Mouse (Mus musculus): ENCODE measurements around the gene Cfap157. TPM values are rescaled to one million over a fixed set of nuclear protein-coding genes. Genes with fewer than 3 reads are reported as not detected.

Gene Cfap157
- 0.20 and 0.28 TPM in 2 replicates for polyA plus RNA-seq (2012; rRNA removed)

DNA sequence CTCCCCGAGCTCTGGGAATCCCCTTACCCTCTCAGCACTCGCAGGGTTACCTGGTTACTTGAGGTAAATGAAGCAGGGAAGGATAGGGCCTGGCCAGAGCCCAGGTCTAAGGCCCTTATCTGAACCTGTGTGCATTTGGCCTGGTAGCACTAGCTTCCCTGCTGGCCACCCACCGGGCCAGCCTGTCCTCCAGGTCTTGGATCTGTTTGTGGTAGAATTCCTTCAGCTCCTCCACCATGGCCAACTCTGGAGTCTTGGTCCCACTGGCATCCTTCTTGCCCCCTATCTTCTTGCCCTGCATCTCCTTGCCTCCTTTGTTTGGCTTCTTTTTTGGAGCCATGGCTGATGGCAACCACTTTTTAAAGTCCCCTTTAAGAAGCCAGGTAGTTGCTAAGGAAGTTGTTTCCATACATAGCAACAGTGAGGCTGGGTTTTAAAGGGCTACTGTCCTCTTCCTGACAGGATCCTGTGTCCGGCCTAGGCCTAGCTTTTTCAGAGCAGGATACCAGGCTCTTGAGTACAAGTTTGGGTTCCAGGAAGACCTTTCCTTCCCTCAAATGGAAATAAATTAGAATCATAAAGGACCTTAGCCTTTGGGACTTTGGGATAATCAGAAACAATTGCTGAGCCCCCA, at the start of gene Cfap157:
TSS of gene Cfap157 (minus strand) at position 381 of the 634 bp plus-strand sequence.

DNA sequence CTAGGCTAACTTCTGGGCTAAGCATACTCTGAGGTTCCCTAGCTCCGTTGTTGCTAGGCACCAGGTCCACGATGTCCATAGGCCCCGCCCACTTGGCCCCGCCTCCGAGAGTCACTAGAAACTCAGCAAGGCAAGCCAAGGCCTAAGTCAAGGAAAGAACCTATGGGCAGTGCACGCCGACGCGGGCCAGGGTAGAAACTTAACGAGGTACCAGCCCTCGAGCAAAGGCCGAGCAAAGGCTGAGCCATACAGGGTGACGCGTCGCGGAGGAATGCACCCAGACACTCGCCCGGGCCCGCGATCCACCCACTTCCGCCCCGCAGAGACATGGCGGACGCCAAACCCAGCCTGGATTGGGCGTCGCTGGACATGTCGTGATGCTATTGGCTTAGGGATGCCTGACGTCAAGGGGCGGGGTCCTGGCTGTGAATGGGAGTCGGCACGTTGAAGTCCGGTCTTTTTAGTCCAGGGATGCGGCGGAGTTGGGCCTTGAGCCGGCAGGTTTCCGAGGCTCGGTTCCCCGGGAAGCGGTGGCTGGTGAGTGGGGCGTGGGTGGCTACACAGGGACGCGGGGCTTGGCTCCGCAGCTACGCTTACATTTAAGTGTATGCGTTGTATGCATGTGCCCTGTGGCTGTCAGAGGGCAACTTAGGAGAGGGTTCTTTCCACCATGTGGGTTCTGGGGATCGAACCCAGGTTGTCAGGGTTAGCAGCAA, 8.7 kb downstream of the Cfap157 start, which contains the start of the genes Ttc16 and Ptrh1:
TSS of gene Ttc16 (minus strand) at position 275 of the 716 bp plus-strand sequence.
TSS of gene Ptrh1 (plus strand) at position 428 of the 716 bp plus-strand sequence.

DNA sequence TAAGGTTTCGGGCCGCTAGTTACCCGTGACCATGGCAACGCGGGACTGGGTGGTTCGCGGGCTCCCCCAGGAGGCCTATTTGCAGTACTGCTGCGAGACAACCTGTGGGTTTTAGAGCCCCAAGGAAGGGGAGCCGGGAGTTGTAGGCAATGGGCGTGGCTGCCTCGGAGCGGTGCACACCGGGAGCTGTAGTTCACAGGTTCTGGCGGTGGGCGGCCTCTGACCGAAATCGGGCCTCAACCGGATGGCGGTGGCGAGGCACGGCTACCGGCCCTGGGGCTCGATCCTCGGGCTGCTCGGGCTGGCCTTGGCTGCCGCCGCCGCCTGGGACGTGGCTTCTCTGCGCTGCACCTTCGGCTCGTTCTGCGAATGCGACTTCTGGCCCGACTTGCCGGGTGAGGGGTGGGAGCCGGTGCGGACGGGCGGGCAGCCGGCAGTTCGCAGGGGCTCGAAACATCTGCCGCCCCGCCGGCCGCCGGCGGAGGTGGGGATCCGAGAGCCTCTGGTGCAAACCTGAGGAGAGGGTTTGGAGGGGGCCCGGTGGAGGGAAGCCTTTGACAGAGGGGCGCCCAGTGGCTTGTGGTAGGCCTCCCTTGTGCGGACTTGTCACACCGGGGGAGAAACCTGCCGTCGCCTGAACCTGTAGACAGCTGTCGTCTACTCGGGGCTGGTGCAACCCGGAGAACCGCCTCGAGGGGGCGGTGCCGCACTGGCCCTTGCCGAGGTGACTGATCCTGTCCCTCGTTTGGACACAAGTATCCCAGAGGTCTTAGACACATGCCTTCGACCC, 27.0 kb downstream of the Cfap157 start, which contains the start of gene Tor2a:
TSS of gene Tor2a (plus strand) at position 179 of the 790 bp plus-strand sequence.

DNA sequence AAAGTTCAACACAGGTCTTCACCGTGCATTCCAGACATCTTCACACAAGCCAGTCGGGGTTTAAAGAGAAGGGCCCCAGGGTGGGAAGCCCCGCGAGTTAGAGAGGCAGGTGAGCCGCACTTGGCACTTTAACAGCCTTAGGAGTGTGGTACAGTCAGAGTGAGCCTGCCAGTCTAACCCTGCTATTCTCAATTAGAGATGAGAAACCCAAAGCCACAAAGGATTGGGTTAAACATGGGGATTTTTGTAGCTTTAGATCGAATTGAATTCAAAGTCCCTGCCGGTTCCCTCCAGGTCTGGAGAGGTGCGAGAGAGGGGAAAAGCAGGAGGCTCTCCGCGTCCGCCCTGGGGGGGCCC, 43.3 kb downstream of the Cfap157 start, which contains the start of gene 6330409D20Rik:
TSS of gene 6330409D20Rik (minus strand) at position 101 of the 357 bp plus-strand sequence.

Other genes with a start within 250 kb of the Cfap157 start
- gene Fam102a, start 249.1 kb downstream of the Cfap157 start, polyA plus RNA-seq (2012; rRNA removed): 9.0 and 12.9 TPM in 2 replicates
- 56.0 and 109 TPM in 2 replicates for gene Dpm2, start 213.6 kb downstream of the Cfap157 start, polyA plus RNA-seq (2012; rRNA removed)
- gene Pip5kl1, start 209.6 kb downstream of the Cfap157 start, polyA plus RNA-seq (2012; rRNA removed): 3.0 and 4.0 TPM in 2 replicates
- 0.17 TPM in 1 of 2 replicates, not detected in the other for gene 9430097D07Rik, start 208.7 kb downstream of the Cfap157 start, polyA plus RNA-seq (2012; rRNA removed)
- gene St6galnac4, start 197.3 kb downstream of the Cfap157 start, polyA plus RNA-seq (2012; rRNA removed): 11.2 and 17.1 TPM in 2 replicates
- 11.2 and 18.9 TPM in 2 replicates for gene St6galnac6, start 184.7 kb downstream of the Cfap157 start, polyA plus RNA-seq (2012; rRNA removed)
- gene Ak1, start 162.7 kb downstream of the Cfap157 start, polyA plus RNA-seq (2012; rRNA removed): 16.9 and 20.1 TPM in 2 replicates
- 12.2 and 24.3 TPM in 2 replicates for gene Eng, start 137.8 kb downstream of the Cfap157 start, polyA plus RNA-seq (2012; rRNA removed)
- 33.0 and 37.9 TPM in 2 replicates for gene Fpgs, start 80.3 kb downstream of the Cfap157 start, polyA plus RNA-seq (2012; rRNA removed)
- 172 and 189 TPM in 2 replicates for gene Cdk9, start 71.4 kb downstream of the Cfap157 start, polyA plus RNA-seq (2012; rRNA removed)
- gene Sh2d3c, start 63.4 kb downstream of the Cfap157 start, polyA plus RNA-seq (2012; rRNA removed): 17.9 and 30.9 TPM in 2 replicates
- gene 6330409D20Rik, start 43.4 kb downstream of the Cfap157 start, polyA plus RNA-seq (2012; rRNA removed): 1.4 and 1.5 TPM in 2 replicates
- gene Tor2a, start 27.2 kb downstream of the Cfap157 start, polyA plus RNA-seq (2012; rRNA removed): 53.3 and 64.5 TPM in 2 replicates
- 0.54 and 0.72 TPM in 2 replicates for gene Ttc16, start 8.8 kb downstream of the Cfap157 start, polyA plus RNA-seq (2012; rRNA removed)
- 8.9 and 13.2 TPM in 2 replicates for gene Ptrh1, start 8.6 kb downstream of the Cfap157 start, polyA plus RNA-seq (2012; rRNA removed)
- 39.4 and 42.9 TPM in 2 replicates for gene Stxbp1, start 62.8 kb upstream of the Cfap157 start, polyA plus RNA-seq (2012; rRNA removed)
- 22.8 and 32.0 TPM in 2 replicates for gene Fam129b, start 91.7 kb upstream of the Cfap157 start, polyA plus RNA-seq (2012; rRNA removed)
- 1,268 and 1,847 TPM in 2 replicates for gene Rpl12, start 177.1 kb upstream of the Cfap157 start, polyA plus RNA-seq (2012; rRNA removed)
- 15.1 TPM in 2 replicates for gene Lrsam1, start 177.2 kb upstream of the Cfap157 start, polyA plus RNA-seq (2012; rRNA removed)
- gene Slc2a8, start 197.7 kb upstream of the Cfap157 start, polyA plus RNA-seq (2012; rRNA removed): 12.7 and 18.4 TPM in 2 replicates

Data from central nervous system, embryonic 11.5 days (tissue).